Mouse (Mus musculus): ENCODE measurements around the gene Pklr. TPM values are rescaled to one million over a fixed set of nuclear protein-coding genes. Genes with fewer than 3 reads are reported as not detected.

Gene Pklr
- polyA plus RNA-seq, 1 experiment from 2014 or later: 102 TPM

DNA sequence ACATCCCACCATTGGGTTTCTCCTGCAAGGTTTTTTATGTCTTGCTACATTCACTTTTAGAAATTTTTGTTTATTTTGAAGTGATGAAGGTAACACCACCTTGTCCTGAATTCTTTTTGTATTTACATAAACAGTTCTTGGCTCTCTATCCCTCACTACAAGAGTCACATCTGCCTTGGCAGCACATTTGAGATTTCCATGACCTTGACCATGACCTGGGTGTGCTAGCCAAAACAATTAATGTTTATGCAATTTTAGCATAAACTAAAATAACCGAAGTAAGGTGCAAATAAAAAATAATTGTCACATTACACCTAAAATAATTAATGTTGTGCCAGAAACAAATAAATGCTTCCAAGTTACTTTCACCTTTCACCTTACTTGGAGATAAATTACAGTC lies 27.8 kb upstream of the Pklr start:
- Histone ChIP-seq H3K27me3 (ENCODE audit: control insufficient read depth, insufficient read depth, low read depth, low read length) (no peaks in the 10 kb centered on the region), H3K9ac (ENCODE audit: low read depth, low read length) (no peak overlapping the region), H3K4me3 (ENCODE audit: low read depth, low read length) (no peak overlapping the region), H3K27ac (ENCODE audit: low read length) (no peak overlapping the region), H3K9me3 (replicated peaks; ENCODE audit: control insufficient read depth, low read length) (no peaks in the 10 kb centered on the region), H3K4me2 (ENCODE audit: low read depth, low read length) (no peak overlapping the region), H3K4me1 (ENCODE audit: control insufficient read depth, low read depth, low read length) (peaks cover 2% of the 10 kb centered on the region; the same call in 1 of the 2 replicates), H3K36me3 (ENCODE audit: control insufficient read depth, insufficient read depth) (no peaks in the 10 kb centered on the region)
- ATAC-seq (ENCODE audit: low read depth): no peak
- 44% methylated on average over 1 of the region's 1 CpGs for WGBS (ENCODE audit: insufficient replicate concordance)

DNA sequence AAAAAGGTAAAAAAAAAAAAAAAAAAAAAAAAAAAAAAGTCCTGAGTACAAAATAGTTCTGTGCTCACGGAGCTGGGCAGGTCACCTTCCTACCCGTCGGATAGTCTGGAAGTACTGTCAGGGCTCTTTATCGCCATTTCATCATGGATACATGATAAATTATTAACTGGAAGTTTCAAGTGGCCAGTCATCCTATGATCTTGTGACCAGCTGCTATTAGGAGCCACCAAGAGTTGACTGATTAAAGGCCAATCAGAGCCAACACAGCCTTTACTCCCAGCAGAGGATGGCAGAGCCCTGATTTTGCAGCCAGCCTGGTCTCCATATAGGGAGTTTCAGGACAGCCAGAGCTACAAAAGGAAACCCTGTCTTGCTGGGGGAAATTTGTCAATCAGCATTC lies 22.9 kb upstream of the Pklr start:
- Histone ChIP-seq H3K9ac (ENCODE audit: low read depth, low read length) (no peak overlapping the region), H3K27me3 (ENCODE audit: control insufficient read depth, insufficient read depth, low read depth, low read length) (no peaks in the 10 kb centered on the region), H3K36me3 (ENCODE audit: control insufficient read depth, insufficient read depth) (no peaks in the 10 kb centered on the region), H3K27ac (ENCODE audit: low read length) (0 out of 2 replicates have a peak overlapping the region, but pooled peaks have one; percentile 56), H3K9me3 (replicated peaks; ENCODE audit: control insufficient read depth, low read length) (no peaks in the 10 kb centered on the region), H3K4me1 (ENCODE audit: control insufficient read depth, low read depth, low read length) (peaks cover 26% of the 10 kb centered on the region), H3K4me3 (ENCODE audit: low read depth, low read length) (no peak overlapping the region), H3K4me2 (ENCODE audit: low read depth, low read length) (no peak overlapping the region)
- WGBS (ENCODE audit: insufficient replicate concordance): 69% methylated on average over 4 of the region's 4 CpGs
- peak; percentile 74 for ATAC-seq (ENCODE audit: low read depth)

GRCm38 (mm10) chr3:89115522-89115921 lies 20.4 kb upstream of the Pklr start:
- no peaks in the 10 kb centered on the region for H3K36me3 ChIP-seq (ENCODE audit: control insufficient read depth, insufficient read depth)
- H3K4me1 ChIP-seq (ENCODE audit: control insufficient read depth, low read depth, low read length): peaks cover 26% of the 10 kb centered on the region
- 0 out of 2 replicates have a peak overlapping the region, but pooled peaks have one; percentile 41 for H3K27ac ChIP-seq (ENCODE audit: low read length)
- H3K9me3 ChIP-seq (replicated peaks; ENCODE audit: control insufficient read depth, low read length): no peaks in the 10 kb centered on the region
- peak overlapping the region; percentile 17; the same call in 1 of the 2 replicates for H3K4me3 ChIP-seq (ENCODE audit: low read depth, low read length)
- 0 out of 2 replicates have a peak overlapping the region, but pooled peaks have one; percentile 24 for H3K9ac ChIP-seq (ENCODE audit: low read depth, low read length)
- H3K27me3 ChIP-seq (ENCODE audit: control insufficient read depth, insufficient read depth, low read depth, low read length): no peaks in the 10 kb centered on the region
- 2% methylated on average over 2 of the region's 2 CpGs for WGBS (ENCODE audit: insufficient replicate concordance)
- ATAC-seq (ENCODE audit: low read depth): peak; percentile 81
- peak overlapping the region; percentile 46; the same call in 1 of the 2 replicates for H3K4me2 ChIP-seq (ENCODE audit: low read depth, low read length)

DNA sequence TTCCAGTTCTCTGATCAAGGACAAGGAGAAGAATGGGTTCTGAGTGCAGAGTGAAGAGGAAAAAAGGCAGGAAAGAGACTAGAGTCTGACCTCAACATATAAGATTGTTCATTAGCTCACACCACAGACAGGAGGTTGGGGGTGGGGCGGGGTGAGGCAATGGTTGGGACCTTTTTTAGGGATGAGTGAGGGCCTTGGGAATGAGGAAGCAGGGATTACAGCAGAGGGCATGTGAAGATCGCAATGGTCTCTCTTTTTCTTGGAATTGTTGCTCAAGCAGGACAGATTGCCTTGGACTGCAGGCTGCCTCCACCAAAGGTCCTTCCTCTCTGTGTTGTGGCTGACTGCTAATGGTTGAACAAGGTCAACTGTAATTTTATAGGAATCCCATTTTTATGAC lies 12.6 kb upstream of the Pklr start:
- Histone ChIP-seq H3K36me3 (ENCODE audit: control insufficient read depth, insufficient read depth) (no peaks in the 10 kb centered on the region), H3K9me3 (replicated peaks; ENCODE audit: control insufficient read depth, low read length) (no peaks in the 10 kb centered on the region), H3K27ac (ENCODE audit: low read length) (no peak overlapping the region), H3K4me1 (ENCODE audit: control insufficient read depth, low read depth, low read length) (peaks cover 8% of the 10 kb centered on the region), H3K27me3 (ENCODE audit: control insufficient read depth, insufficient read depth, low read depth, low read length) (no peaks in the 10 kb centered on the region), H3K9ac (ENCODE audit: low read depth, low read length) (no peak overlapping the region), H3K4me3 (ENCODE audit: low read depth, low read length) (no peak overlapping the region), H3K4me2 (ENCODE audit: low read depth, low read length) (no peak overlapping the region)
- no peak for ATAC-seq (ENCODE audit: low read depth)
- WGBS (ENCODE audit: insufficient replicate concordance): 59% methylated on average over 2 of the region's 2 CpGs

GRCm38 (mm10) chr3:89124241-89124640 lies 11.7 kb upstream of the Pklr start:
- WGBS (ENCODE audit: insufficient replicate concordance): 51% methylated on average over 3 of the region's 3 CpGs
- no peak overlapping the region for H3K9ac ChIP-seq (ENCODE audit: low read depth, low read length)
- no peak for ATAC-seq (ENCODE audit: low read depth)
- peaks cover 16% of the 10 kb centered on the region for H3K4me1 ChIP-seq (ENCODE audit: control insufficient read depth, low read depth, low read length)
- H3K27ac ChIP-seq (ENCODE audit: low read length): no peak overlapping the region
- no peaks in the 10 kb centered on the region for H3K27me3 ChIP-seq (ENCODE audit: control insufficient read depth, insufficient read depth, low read depth, low read length)
- no peak overlapping the region for H3K4me2 ChIP-seq (ENCODE audit: low read depth, low read length)
- H3K9me3 ChIP-seq (replicated peaks; ENCODE audit: control insufficient read depth, low read length): no peaks in the 10 kb centered on the region
- H3K36me3 ChIP-seq (ENCODE audit: control insufficient read depth, insufficient read depth): no peaks in the 10 kb centered on the region
- H3K4me3 ChIP-seq (ENCODE audit: low read depth, low read length): no peak overlapping the region

DNA sequence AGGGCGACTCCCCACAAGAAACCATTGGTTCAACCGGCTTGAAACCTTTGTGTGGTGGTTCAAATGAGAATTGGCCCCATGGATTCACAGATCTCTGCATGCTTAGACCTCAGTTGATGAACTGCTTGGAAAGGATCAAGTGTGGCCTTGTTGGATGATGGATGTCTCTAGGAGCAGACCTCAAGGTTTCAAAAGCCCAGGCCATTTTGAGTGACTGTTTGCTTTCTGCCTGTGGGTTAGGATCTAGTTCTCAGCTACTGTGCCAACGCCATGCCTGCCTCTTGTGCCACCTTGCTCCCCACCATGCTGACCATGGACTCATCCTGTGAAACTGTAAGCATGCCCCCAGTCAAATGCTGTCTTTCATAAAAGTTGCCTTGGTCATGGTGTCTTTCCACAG lies 10.0 kb upstream of the Pklr start:
- Histone ChIP-seq H3K9me3 (replicated peaks; ENCODE audit: control insufficient read depth, low read length) (no peaks in the 10 kb centered on the region), H3K9ac (ENCODE audit: low read depth, low read length) (no peak overlapping the region), H3K4me2 (ENCODE audit: low read depth, low read length) (no peak overlapping the region), H3K27me3 (ENCODE audit: control insufficient read depth, insufficient read depth, low read depth, low read length) (no peaks in the 10 kb centered on the region), H3K36me3 (ENCODE audit: control insufficient read depth, insufficient read depth) (no peaks in the 10 kb centered on the region), H3K27ac (ENCODE audit: low read length) (no peak overlapping the region), H3K4me3 (ENCODE audit: low read depth, low read length) (no peak overlapping the region), H3K4me1 (ENCODE audit: control insufficient read depth, low read depth, low read length) (peaks cover 16% of the 10 kb centered on the region)
- ATAC-seq (ENCODE audit: low read depth): no peak
- 85% methylated on average over 3 of the region's 3 CpGs for WGBS (ENCODE audit: insufficient replicate concordance)

GRCm38 (mm10) chr3:89129908-89130307 lies 6.0 kb upstream of the Pklr start:
- ATAC-seq (ENCODE audit: low read depth): no peak
- H3K27ac ChIP-seq (ENCODE audit: low read length): no peak overlapping the region
- peaks cover 46% of the 10 kb centered on the region for H3K4me1 ChIP-seq (ENCODE audit: control insufficient read depth, low read depth, low read length)
- H3K4me2 ChIP-seq (ENCODE audit: low read depth, low read length): no peak overlapping the region
- no peaks in the 10 kb centered on the region for H3K27me3 ChIP-seq (ENCODE audit: control insufficient read depth, insufficient read depth, low read depth, low read length)
- H3K4me3 ChIP-seq (ENCODE audit: low read depth, low read length): no peak overlapping the region
- H3K9me3 ChIP-seq (replicated peaks; ENCODE audit: control insufficient read depth, low read length): no peaks in the 10 kb centered on the region
- H3K9ac ChIP-seq (ENCODE audit: low read depth, low read length): no peak overlapping the region
- WGBS (ENCODE audit: insufficient replicate concordance): 86% methylated on average over 3 of the region's 3 CpGs
- no peaks in the 10 kb centered on the region for H3K36me3 ChIP-seq (ENCODE audit: control insufficient read depth, insufficient read depth)

DNA sequence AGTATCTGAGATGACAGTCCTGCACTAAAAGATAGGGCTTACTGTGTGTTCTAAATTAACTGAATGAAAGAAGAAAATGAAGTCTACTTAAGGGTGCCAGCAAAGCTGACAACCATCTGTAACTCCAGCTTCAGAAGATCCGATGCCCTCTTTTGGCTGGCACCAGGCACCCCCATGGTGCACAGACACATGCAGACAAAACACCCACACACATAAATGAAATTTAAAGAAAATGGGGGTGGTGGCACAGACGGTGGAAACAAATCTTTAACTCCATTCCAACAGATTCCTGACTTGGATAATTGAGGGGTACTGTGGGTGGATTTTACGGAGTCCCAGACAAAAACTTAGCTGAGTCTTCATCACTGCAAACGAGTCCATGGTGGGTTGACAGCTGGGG lies 4.1 kb upstream of the Pklr start:
- Histone ChIP-seq H3K4me2 (ENCODE audit: low read depth, low read length) (peak overlapping the region; percentile 76), H3K4me3 (ENCODE audit: low read depth, low read length) (peak overlapping the region; percentile 54), H3K9me3 (replicated peaks; ENCODE audit: control insufficient read depth, low read length) (no peaks in the 10 kb centered on the region), H3K27ac (ENCODE audit: low read length) (peak overlapping the region; percentile 81), H3K27me3 (ENCODE audit: control insufficient read depth, insufficient read depth, low read depth, low read length) (no peaks in the 10 kb centered on the region), H3K4me1 (ENCODE audit: control insufficient read depth, low read depth, low read length) (peaks cover 57% of the 10 kb centered on the region), H3K36me3 (ENCODE audit: control insufficient read depth, insufficient read depth) (no peaks in the 10 kb centered on the region), H3K9ac (ENCODE audit: low read depth, low read length) (peak overlapping the region; percentile 60)
- no peak for ATAC-seq (ENCODE audit: low read depth)
- WGBS (ENCODE audit: insufficient replicate concordance): 18% methylated on average over 4 of the region's 4 CpGs

GRCm38 (mm10) chr3:89132285-89133062 lies 3.5 kb upstream of the Pklr start:
- Histone ChIP-seq H3K4me2 (ENCODE audit: low read depth, low read length) (peak overlapping the region; percentile 76), H3K9me3 (replicated peaks; ENCODE audit: control insufficient read depth, low read length) (no peaks in the 10 kb centered on the region), H3K4me3 (ENCODE audit: low read depth, low read length) (peak overlapping the region; percentile 54), H3K27ac (ENCODE audit: low read length) (peak overlapping the region; percentile 81), H3K9ac (ENCODE audit: low read depth, low read length) (peak overlapping the region; percentile 60), H3K27me3 (ENCODE audit: control insufficient read depth, insufficient read depth, low read depth, low read length) (no peaks in the 10 kb centered on the region), H3K36me3 (ENCODE audit: control insufficient read depth, insufficient read depth) (no peaks in the 10 kb centered on the region), H3K4me1 (ENCODE audit: control insufficient read depth, low read depth, low read length) (peaks cover 59% of the 10 kb centered on the region)
- ATAC-seq (ENCODE audit: low read depth): peak; percentile 83
- WGBS (ENCODE audit: insufficient replicate concordance): 4% methylated on average over 30 of the region's 30 CpGs

Data from liver, embryonic 16.5 days (tissue).